Mouse (Mus musculus) spleen, postnatal 36 days (tissue): Measurements from ENCODE around the gene Olfr1395.

Experiments used
- DNase-seq, 2 experiments: peaks; one replicate each; pipeline ENCODE4 v3.0.0; 2022; ENCODE audit warnings: low spot score in 2 of 2, mixed read lengths in 1 of 2

Olfr1395 gene

GRCm38 (mm10) chr11:49141974-49142373, at the start of gene Olfr1395:
Olfr1395 (plus strand) TSS chr11:49142274.
- DNase-seq, result no peak

DNA sequence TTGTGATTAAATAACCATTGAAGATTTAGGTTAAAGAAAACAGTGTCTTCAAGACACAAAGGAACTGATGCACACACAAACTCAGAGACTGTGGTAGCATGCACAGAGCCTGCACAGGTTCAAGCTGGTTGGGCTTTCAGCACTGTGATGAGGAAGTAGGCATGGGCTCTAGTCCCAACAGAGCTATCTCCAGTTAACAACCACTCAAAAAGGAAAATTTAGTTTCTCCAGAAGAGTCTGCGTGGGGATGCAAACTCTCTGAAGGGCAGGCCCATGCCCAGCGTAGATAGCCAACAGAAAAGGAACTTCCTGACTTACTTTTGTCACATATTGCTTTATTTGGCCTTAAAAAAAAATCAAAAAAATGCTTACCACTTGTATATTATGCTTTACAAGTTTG, 49.3 kb upstream of the Olfr1395 start:
- peak; percentile 30 to 39 for DNase-seq

GRCm38 (mm10) chr11:49093861-49094660, 48.0 kb upstream of the Olfr1395 start:
- peak; percentile 57 to 67 for DNase-seq

DNA sequence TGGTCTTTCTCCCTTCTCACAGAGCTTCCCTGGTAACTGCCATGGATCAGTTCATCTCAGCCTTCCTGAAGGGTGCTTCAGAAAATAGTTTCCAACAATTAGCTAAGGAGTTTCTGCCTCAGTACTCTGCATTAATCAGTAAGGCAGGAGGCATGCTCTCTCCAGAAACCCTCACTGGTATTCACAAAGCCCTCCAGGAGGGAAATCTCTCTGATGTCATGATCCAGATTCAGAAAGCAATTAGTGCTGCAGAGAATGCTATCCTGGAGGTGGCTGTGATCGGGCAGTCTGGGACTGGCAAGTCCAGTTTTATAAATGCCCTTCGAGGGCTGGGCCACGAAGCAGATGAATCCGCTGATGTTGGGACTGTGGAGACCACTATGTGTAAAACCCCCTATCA, 46.7 kb upstream of the Olfr1395 start:
- no peak for DNase-seq

GRCm38 (mm10) chr11:49100409-49100808, 41.7 kb upstream of the Olfr1395 start:
- DNase-seq, result no peak

DNA sequence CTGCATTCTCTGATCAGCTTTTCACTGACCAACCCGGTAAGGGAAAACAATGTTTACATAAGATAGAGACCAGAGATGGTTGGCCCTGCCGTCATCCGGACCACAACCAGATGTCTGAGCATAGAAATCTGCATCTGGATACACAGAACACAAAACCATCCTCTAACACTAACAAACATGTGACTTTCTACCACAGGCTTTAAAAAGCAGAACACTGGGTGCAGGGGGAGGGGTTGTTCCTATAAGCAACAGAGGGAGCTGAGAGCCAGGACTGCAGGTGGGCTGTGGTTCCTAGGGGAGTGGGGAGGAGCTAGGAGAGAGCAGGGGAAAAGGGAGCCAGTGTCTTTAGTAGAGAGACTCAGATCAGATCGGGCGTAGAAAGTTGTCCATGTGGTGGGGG, 40.6 kb upstream of the Olfr1395 start:
- peak; percentile 43 for DNase-seq

- peak; percentile 79 to 88 for DNase-seq
These were observed 38.9 kb upstream of the Olfr1395 start for GRCm38 (mm10) chr11:49103047-49103693.

- no peak for DNase-seq
These were observed 36.3 kb upstream of the Olfr1395 start for GRCm38 (mm10) chr11:49105752-49106151.

DNA sequence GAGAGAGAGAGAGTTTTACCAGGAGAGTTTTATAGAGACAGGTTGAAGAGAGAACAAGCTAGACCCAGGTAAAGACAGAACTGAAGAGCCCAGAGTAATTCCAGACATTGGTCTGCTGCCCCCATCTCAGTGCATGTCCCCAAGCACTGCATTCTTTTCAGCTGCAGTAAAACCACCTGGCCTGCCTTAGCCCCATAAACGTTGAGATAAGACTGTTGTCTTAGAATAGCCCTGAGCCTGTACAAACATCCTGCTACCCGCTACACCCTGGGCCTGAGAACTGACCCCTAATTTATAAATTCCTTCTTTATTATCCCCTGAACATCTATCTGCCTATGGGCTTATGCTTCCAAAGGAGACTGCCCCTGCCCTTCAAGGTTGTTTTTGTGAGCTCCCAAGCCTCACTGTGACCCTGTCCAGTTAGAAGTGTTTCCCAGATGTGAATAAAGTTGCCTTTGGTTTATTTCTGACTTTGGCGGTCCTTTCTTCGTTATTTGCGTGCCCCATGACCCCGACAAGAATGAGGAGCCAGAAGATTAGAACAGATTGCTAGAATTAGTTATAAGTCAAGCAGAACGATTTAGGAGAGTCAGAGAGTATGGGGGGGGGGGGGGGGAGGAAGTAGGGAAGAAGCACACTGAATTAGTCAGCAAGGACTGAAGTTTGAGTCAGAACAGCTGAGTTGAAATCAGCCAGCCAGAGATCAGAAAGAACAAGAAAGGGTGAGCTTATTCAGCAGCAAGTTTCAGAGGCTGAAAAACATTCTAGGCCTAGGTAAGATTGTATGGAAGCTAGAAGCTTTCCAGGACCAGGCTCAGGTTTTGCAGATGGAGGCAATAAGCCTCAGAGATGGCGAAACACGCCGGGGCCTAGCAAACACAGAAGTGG, 34.2 kb upstream of the Olfr1395 start:
- no peak for DNase-seq

DNA sequence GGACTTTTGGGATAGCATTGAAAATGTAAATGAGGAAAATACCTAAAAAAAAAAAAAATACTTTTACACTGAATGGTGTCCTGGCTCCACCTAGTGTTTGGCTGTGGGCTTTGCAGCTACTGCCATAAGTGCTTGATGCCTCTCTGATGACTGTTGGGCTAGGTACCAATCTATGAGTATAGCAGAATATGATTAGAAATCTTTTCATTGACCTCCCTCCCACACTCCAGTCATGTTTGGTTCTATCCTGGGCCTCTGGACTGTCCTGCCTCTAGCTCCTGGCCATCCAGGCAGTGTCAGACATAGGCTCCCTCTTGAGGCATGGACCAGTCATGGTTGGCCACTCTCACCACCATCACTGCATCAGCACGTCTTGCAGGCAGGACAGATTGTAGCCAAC, 33.2 kb upstream of the Olfr1395 start:
- peak in 1 of 2 experiments; percentile 44 for DNase-seq

DNA sequence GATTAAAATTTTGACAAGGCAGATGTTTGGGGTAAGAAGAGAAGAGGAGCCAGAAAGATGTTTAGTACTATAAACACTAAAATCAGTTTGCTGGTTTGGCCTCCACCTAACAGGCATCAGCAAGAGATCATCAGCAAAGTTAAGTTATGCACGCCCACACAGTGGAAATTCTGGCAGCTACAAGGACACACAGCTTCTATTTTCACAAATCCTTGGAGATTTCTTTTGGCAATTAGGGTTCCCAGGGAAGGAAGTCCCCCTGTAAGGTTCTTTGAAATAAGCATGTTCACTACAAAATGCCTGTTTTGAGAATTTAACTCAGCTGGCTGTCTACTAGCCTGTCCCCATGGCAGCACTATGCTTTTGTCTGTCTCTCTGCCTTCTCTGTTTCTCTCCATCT, 31.1 kb upstream of the Olfr1395 start:
- DNase-seq, result no peak

GRCm38 (mm10) chr11:49112624-49113219, 29.4 kb upstream of the Olfr1395 start:
- no peak for DNase-seq

GRCm38 (mm10) chr11:49114158-49114557, 27.9 kb upstream of the Olfr1395 start:
- no peak for DNase-seq

DNA sequence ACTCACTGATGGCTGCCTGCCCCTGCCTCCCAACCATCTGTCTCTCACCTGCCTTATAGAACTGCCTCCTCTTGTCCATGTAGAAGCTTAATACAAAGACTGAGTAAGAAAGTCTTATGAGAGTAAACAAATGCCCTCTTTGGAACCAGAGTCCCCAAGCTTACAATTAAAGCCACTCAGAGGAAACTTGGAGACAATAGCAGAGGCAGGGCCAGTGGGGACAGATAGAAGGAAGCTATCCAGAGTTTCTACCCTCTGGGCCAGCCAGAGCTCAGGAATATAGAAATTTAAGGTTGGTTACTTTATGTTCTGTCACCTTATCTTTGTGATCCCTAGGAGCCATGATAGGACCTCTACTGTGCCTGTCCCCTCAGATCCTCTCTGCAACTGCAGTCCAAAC, 27.3 kb upstream of the Olfr1395 start, which contains the start of gene Olfr1396:
TSS of gene Olfr1396 (minus strand) at position 101 of the 400 bp plus-strand sequence.
- no peak for DNase-seq

GRCm38 (mm10) chr11:49119635-49120034, 22.4 kb upstream of the Olfr1395 start:
- DNase-seq, result no peak

- no peak for DNase-seq
These were observed 17.9 kb upstream of the Olfr1395 start for GRCm38 (mm10) chr11:49124169-49124568.

- DNase-seq, result no peak
These were observed 12.0 kb downstream of the Olfr1395 start, which contains the start of gene Olfr1394 for GRCm38 (mm10) chr11:49154077-49154476. Olfr1394 (plus strand) TSS chr11:49154377.

DNA sequence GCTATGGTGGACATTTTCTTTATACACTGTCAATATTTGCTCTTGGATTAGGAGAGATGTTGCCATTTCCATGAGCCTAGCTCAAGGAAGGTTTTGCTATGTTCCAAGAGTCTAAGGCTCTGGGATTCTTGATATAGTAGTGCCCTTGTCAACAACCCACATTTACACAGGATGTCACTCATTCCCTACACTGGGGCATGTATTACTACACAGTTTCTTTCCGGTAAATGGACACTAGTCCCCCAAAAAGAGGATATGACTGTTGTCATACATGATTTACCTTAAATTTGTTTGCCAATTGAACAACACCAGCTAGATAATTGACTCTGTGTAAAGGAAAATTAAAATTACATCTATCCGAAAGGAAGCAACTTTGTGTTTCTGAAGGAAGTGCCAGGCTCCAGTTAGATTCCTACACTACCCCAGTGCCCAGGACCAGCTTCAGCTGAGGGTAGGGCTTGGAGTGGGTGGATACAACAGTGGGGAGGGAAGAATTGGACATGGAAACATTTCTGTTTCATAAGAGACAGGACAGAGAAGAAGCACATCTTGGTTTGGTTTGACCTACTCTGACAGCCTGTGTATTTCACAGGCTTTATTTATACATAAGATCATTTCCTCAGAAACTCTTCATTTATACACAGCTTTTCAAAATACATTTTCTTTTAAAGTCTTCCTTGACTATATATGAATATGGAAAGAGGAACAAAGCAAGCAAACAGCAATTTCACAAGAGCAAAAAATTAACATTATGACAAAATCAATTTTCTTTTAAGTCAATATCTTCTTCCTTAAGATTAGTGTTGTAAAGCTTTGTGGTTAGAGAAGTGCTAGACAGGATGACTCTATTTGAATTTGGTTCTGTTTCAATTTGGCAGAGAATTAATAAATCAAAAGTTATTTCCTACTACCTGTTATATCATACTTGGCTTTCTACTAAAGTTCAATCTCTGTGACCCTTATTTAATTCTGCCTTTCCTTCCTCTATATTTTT, 15.0 kb downstream of the Olfr1395 start:
- DNase-seq, result no peak

DNA sequence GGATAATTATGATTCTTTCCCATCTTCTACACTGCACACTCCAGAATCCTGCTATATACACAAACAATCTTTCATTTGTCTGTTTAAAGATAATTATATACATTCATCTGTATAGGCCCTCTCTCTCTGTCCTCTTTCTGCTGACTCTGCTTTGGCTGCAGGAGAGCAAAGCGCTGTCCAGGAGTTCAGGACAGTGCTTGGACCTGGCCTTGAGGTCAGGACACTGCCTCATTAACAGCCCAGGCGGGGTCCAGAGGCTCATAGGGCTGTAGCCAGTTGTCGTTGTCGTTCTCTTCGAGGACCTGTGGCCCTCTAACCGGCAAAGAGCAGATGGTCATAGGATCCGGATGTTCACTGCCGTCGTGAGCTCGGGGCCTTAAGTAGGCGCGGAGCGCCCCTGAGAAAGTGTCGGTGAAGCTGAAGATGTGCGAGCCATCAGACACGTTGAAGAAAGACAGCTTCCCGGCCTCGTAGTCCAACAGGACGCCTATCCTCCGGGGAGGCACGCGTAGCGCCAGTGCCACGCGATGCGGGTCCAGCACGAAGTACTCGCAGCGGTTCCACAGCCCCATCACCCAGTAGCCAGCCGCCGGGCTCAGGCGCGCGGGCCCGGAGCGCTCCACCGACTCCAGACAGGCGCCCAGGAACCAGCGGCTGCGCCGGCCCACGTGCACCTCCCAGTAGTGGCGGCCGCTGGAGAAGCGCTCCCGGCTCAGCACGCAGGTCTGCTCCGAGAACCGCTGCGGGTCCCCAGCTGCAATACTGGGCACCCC, 27.0 kb downstream of the Olfr1395 start:
- no peak for DNase-seq

- peak in 1 of 2 experiments; percentile 14 for DNase-seq
These were observed 28.5 kb downstream of the Olfr1395 start for GRCm38 (mm10) chr11:49170576-49170975.
